Mouse (Mus musculus): ENCODE results near the gene Hcrtr2. TPM values are rescaled to one million over a fixed set of nuclear protein-coding genes. Genes with fewer than 3 reads are reported as not detected.

Hcrtr2 gene
- polyA plus RNA-seq, 1 experiment from 2014 or later, result 1.5 TPM

DNA sequence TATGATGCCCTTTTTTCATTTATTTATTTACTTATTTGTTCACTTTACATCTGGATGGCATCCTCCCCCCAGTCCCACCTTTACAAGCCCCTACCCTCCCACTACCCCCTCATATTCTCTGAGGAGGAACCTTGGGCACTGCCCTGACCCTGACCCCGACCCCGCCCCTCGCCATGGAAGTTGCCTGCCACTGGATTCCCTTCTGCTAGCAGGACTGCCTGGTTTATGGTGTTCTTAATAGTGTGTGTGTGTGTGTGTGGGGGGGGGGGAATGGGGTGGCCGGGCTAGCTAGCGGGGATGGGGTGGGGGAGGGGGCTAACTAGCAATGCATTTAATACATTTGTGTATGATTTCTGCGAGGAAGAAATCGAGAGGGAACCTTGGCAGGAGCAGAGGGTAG lies 88.8 kb downstream of the Hcrtr2 start:
- Histone ChIP-seq H3K4me3 (no peak overlapping the region), H3K36me3 (no peaks in the 10 kb centered on the region), H3K9ac (no peak overlapping the region), H3K27ac (no peak overlapping the region), H3K4me1 (no peaks in the 10 kb centered on the region; the same call in 1 of the 2 replicates), H3K4me2 (no peak overlapping the region), H3K27me3 (no peaks in the 10 kb centered on the region), H3K9me3 (no peaks in the 10 kb centered on the region)
- WGBS, result 33% methylated on average over 7 of the region's 7 CpGs
- no peak for ATAC-seq (ENCODE audit: insufficient number of reproducible peaks, insufficient read depth, low FRiP score, low TSS enrichment, low read depth)

DNA sequence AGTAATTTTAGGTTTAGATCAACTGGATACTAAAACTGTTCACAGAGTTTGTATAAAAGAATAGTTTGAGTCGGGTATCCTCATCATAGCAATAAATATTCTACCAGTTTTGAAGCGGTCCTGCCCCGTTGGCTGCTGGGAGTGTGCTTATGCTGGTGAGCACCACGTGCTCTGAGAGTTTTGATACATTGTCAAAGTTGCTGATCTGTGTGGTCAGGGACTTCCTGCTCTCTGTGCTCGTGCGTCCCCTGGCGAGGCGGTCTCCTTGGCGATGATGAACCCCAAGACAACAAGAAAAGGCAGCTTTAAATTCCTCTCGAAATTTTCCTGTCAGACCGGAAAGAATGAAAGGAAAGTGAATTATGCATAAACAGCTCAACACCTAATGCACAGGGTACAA lies 93.3 kb downstream of the Hcrtr2 start:
- Histone ChIP-seq H3K9me3 (no peaks in the 10 kb centered on the region), H3K9ac (no peak overlapping the region), H3K27ac (no peak overlapping the region), H3K4me2 (no peak overlapping the region), H3K4me3 (no peak overlapping the region), H3K27me3 (no peaks in the 10 kb centered on the region), H3K4me1 (no peaks in the 10 kb centered on the region; the same call in 1 of the 2 replicates), H3K36me3 (no peaks in the 10 kb centered on the region)
- 52% methylated on average over 11 of the region's 11 CpGs for WGBS
- ATAC-seq (ENCODE audit: insufficient number of reproducible peaks, insufficient read depth, low FRiP score, low TSS enrichment, low read depth), result no peak

DNA sequence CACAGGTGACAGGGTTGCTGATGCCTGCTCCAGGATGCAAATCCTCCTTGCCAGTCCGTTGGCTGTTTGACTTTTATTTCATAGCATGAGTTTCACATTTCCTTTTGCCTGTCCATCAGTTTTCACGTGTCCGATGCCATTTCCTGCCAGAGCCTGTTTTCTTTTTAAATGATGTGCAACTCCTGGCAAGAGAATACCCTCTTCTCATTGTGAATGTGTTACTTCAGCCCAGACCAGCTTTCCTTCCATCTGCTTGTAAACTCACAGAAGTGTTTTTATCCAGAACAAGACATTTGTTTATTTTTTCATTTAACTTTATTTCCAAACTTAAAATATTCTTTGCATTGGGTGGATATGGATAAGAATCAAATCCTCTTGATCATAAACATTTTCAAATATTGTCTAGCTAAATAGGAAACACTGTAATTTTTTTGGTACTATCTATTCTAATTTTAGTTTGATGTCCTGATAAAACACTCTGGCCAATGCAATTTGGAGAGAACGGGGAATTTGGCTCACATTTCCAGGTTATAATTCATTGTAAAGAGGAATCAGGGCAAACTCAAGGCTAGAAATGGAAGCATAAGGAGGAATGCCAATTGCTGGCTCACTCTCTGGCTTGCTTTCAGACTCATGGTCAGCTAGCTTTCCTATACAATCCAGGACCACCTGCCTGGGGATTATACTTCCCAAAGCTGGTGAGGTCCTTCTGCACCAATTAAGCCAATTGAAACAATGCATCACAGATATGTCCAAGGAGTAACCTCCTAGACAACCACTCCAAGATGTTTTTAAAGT lies 106.3 kb downstream of the Hcrtr2 start:
- ATAC-seq (ENCODE audit: insufficient number of reproducible peaks, insufficient read depth, low FRiP score, low TSS enrichment, low read depth), result no peak
- Histone ChIP-seq H3K9ac (no peak overlapping the region), H3K27me3 (no peaks in the 10 kb centered on the region), H3K4me1 (no peaks in the 10 kb centered on the region), H3K9me3 (no peaks in the 10 kb centered on the region), H3K4me2 (no peak overlapping the region), H3K27ac (no peak overlapping the region), H3K4me3 (no peak overlapping the region), H3K36me3 (no peaks in the 10 kb centered on the region)
- 59% methylated on average over 4 of the region's 4 CpGs for WGBS

DNA sequence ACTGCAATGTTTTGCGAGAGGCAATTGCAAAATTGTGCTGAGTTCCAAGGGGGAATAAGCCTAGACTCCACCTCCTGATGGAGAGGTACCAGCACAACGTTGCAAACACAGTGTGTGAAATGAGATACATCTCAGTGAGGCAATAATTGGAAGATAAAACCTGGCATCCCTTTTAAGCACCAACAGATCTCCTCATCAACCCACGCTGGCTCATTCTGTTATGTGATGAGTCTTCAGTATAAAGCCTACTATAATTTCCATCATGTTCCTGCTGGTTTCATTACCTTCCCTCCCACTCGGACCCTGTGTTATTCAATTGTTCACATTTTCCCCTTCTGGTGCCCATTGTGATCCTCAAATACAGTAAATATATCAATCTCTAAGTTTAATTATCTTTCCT lies 109.0 kb downstream of the Hcrtr2 start:
- no peak overlapping the region for H3K9ac ChIP-seq
- no peak overlapping the region for H3K4me3 ChIP-seq
- H3K36me3 ChIP-seq, result no peaks in the 10 kb centered on the region
- whole genome bisulfite sequencing, result 67% methylated on average over 4 of the region's 4 CpGs
- H3K27ac ChIP-seq, result no peak overlapping the region
- no peak for ATAC-seq (ENCODE audit: insufficient number of reproducible peaks, insufficient read depth, low FRiP score, low TSS enrichment, low read depth)
- no peaks in the 10 kb centered on the region for H3K9me3 ChIP-seq
- H3K27me3 ChIP-seq, result no peaks in the 10 kb centered on the region
- H3K4me2 ChIP-seq, result no peak overlapping the region
- no peaks in the 10 kb centered on the region for H3K4me1 ChIP-seq

DNA sequence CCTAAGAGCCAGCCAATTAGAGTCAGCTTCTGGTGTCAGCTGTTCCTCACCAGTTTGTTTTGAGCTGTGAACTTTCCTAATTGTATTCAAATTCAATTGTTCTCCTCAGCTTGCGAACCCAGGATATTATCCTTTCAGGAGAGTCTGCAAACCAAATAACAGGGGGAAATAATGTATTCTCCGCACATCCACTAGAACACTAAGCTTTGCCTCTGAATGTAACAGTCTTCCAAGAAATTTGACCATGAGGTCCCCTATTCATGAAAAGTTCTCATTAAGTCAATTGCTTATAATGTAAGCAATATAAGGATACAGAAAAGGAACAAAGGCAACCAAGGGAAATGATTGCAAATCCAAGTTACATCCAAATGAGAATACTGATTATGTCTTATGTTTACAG lies 110.1 kb downstream of the Hcrtr2 start, which contains the start of gene Gfral:
TSS of gene Gfral (minus strand) at position 101 of the 400 bp plus-strand sequence.
- Histone ChIP-seq H3K4me3 (no peak within 1 kb of the TSS), H3K27me3 (no peaks in the 10 kb centered on the region), H3K27ac (no peak within 1 kb of the TSS), H3K9ac (no peak within 1 kb of the TSS), H3K4me1 (no peaks in the 10 kb centered on the region), H3K36me3 (no peaks in the 10 kb centered on the region), H3K4me2 (no peak within 1 kb of the TSS), H3K9me3 (no peaks in the 10 kb centered on the region)
- no peak for ATAC-seq (ENCODE audit: insufficient number of reproducible peaks, insufficient read depth, low FRiP score, low TSS enrichment, low read depth)
- 96% methylated on average over 2 of the region's 2 CpGs for WGBS

DNA sequence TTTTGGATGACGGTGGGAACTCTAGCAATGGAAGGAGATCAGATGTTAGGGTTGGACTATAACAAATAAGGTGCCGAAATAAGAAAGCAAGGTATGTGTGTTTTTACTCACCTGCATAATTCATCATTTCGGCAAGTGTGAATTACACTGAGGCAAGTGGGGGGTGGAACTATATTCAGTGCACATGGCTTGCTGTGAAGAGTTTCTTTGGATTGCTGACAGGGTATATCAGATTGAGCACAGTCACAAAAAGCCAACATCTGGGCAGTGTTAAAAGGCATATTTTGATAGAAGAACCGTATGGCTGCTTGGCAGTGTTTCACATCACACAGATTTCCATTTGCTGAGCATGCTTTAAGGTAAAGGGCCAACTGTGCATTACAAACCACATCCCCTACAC lies 126.7 kb downstream of the Hcrtr2 start:
- H3K4me2 ChIP-seq, result no peak overlapping the region
- H3K4me1 ChIP-seq, result peaks cover 7% of the 10 kb centered on the region; the same call in 1 of the 2 replicates
- H3K27ac ChIP-seq, result no peak overlapping the region
- no peaks in the 10 kb centered on the region for H3K27me3 ChIP-seq
- H3K9ac ChIP-seq, result no peak overlapping the region
- no peak overlapping the region for H3K4me3 ChIP-seq
- 57% methylated on average over 4 of the region's 4 CpGs for WGBS
- H3K36me3 ChIP-seq, result no peaks in the 10 kb centered on the region
- no peaks in the 10 kb centered on the region for H3K9me3 ChIP-seq
- no peak for ATAC-seq (ENCODE audit: insufficient number of reproducible peaks, insufficient read depth, low FRiP score, low TSS enrichment, low read depth)

DNA sequence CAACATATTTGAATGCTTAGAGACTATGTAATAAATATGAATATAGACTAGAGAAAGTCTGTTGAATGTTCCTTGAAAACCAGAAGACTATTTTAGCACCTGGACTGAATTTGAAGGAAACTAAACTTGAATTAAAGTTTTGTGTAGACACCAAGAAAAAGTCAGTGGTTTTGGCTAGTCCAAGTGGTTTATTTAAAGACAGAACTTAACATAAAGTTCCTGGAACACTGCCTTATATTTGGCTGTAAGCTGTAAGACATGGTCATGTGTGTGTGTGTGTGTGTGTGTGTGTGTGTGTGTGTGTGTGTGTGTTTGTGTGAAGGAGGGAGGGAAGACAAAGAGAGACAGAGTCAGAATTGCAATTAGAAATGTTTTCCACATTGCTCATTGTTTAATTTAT lies 144.4 kb downstream of the Hcrtr2 start:
- H3K27me3 ChIP-seq, result no peaks in the 10 kb centered on the region
- H3K27ac ChIP-seq, result no peak overlapping the region
- H3K36me3 ChIP-seq, result no peaks in the 10 kb centered on the region
- no peaks in the 10 kb centered on the region for H3K9me3 ChIP-seq
- ATAC-seq (ENCODE audit: insufficient number of reproducible peaks, insufficient read depth, low FRiP score, low TSS enrichment, low read depth), result no peak
- H3K4me3 ChIP-seq, result no peak overlapping the region
- H3K4me1 ChIP-seq, result no peaks in the 10 kb centered on the region
- no peak overlapping the region for H3K4me2 ChIP-seq
- no peak overlapping the region for H3K9ac ChIP-seq

Other genes with a start within 250 kb of the Hcrtr2 start
- 0.14 TPM in 1 of 2 replicates, not detected in the other for gene Gfral, start 110.2 kb downstream of the Hcrtr2 start, polyA plus RNA-seq (2015; fragmentation: Nextera tagmentation; extraction: Ambion mirVana)
- 3.0 and 4.0 TPM in 2 replicates for gene Fam83b, start 243.3 kb upstream of the Hcrtr2 start, polyA plus RNA-seq (2015; fragmentation: Nextera tagmentation; extraction: Ambion mirVana)

All from embryonic facial prominence, embryonic 13.5 days (tissue).